Mouse (Mus musculus) Patski (cell line): ENCODE data around the gene Cntn5. TPM values are rescaled to one million over a fixed set of nuclear protein-coding genes. Genes with fewer than 3 reads are reported as not detected.
"Not testable (repeated sequence)": the region's sequence is repeated elsewhere in the genome, so short reads cannot be mapped to it uniquely, and the experiment has no call there.

ENCODE experiments used
- ATAC-seq: fragments of 100-300 bp; one replicate; pipeline ENCODE4 v1.8.0; 2021
- CTCF ChIA-PET: fragments of 350-600 bp; sonication (Branson Sonifier 250); formaldehyde crosslinking; loops from one replicate; lab custom pipeline; 2022; ENCODE audit warnings: inconsistent platforms; lab: Charles Lee
- POLR2A ChIA-PET: fragments of 350-600 bp; sonication (Branson Sonifier 250); formaldehyde crosslinking; loops from one replicate; lab custom pipeline; 2022; ENCODE audit warnings: antibody characterized with exemption, inconsistent platforms; lab: Charles Lee
- DNase-seq: peaks from one replicate; pipeline ENCODE4 v3.0.0-alpha.2; 2011; ENCODE audit warnings: low read depth, low spot score
- H3K27me3 ChIP-seq: fragments of 371-371 bp; one replicate; pipeline ENCODE4 v1.5.1; 2021
- CTCF ChIP-seq: fragments of 100-300 bp; IDR thresholded peaks from one replicate; pipeline ENCODE4 v1.5.1; 2021
- in situ Hi-C: fragments of 300-500 bp; cut with MboI; formaldehyde crosslinking; loops from 3 replicates; pipeline ENCODE4 v1.11.1; 2018; ENCODE audit warnings: low pct_unique_long_range_greater_than_20kb, mixed read lengths
- polyA plus RNA-seq: library from polyadenylated mRNA; unstranded; gene quantifications from one replicate; pipeline ENCODE4 v1.2.3, GENCODE M21; 2021

Gene Cntn5
- polyA plus RNA-seq, 1 experiment from 2014 or later = not detected

- ChIA-PET CTCF (no interaction called here), POLR2A (no interaction called here)
- H3K27me3 ChIP-seq = no peaks in the 10 kb centered on the region
- in situ Hi-C loops = no loop called here
- no peak for DNase-seq
- TF ChIP-seq CTCF = no peak
- no peak for ATAC-seq
Measured at GRCm38 (mm10) chr9:10657144-10657748, 247.3 kb downstream of the Cntn5 start.

GRCm38 (mm10) chr9:10650632-10651031 is 253.9 kb downstream of the Cntn5 start:
- DNase-seq = no peak
- ChIA-PET POLR2A (no interaction called here), CTCF (no interaction called here)
- H3K27me3 ChIP-seq = no peaks in the 10 kb centered on the region
- TF ChIP-seq CTCF = no peak
- no peak for ATAC-seq
- in situ Hi-C loops = no loop called here

- POLR2A ChIA-PET = no interaction called here
- H3K27me3 ChIP-seq = no peaks in the 10 kb centered on the region
- in situ Hi-C loops = no loop called here
- CTCF ChIA-PET = no interaction called here
- DNase-seq = no peak
- ATAC-seq = no peak
- TF ChIP-seq CTCF = no peak
Measured at GRCm38 (mm10) chr9:10645951-10646350, 258.6 kb downstream of the Cntn5 start.

- no peak for ATAC-seq
- in situ Hi-C loops = no loop called here
- no peak for DNase-seq
- POLR2A ChIA-PET = no interaction called here
- CTCF ChIA-PET = no interaction called here
- TF ChIP-seq CTCF = no peak
- no peaks in the 10 kb centered on the region for H3K27me3 ChIP-seq
Measured at GRCm38 (mm10) chr9:10645045-10645830, 259.3 kb downstream of the Cntn5 start.

- H3K27me3 ChIP-seq = no peaks in the 10 kb centered on the region
- POLR2A ChIA-PET = no interaction called here
- in situ Hi-C loops = no loop called here
- DNase-seq = no peak
- TF ChIP-seq CTCF = no peak
- CTCF ChIA-PET = no interaction called here
- no peak for ATAC-seq
Measured at GRCm38 (mm10) chr9:10618036-10618435, 286.5 kb downstream of the Cntn5 start.

GRCm38 (mm10) chr9:10575346-10576241 is 329.0 kb downstream of the Cntn5 start:
- no peak for TF ChIP-seq CTCF
- DNase-seq = no peak
- in situ Hi-C loops = no loop called here
- no peaks in the 10 kb centered on the region for H3K27me3 ChIP-seq
- ChIA-PET CTCF (no interaction called here), POLR2A (no interaction called here)
- no peak for ATAC-seq

- in situ Hi-C loops = no loop called here
- ChIA-PET CTCF (no interaction called here), POLR2A (no interaction called here)
- no peak for TF ChIP-seq CTCF
- ATAC-seq = no peak
- no peak for DNase-seq
- no peaks in the 10 kb centered on the region for H3K27me3 ChIP-seq
Measured at GRCm38 (mm10) chr9:10569830-10570229, 334.7 kb downstream of the Cntn5 start.

GRCm38 (mm10) chr9:10540877-10541276 is 363.7 kb downstream of the Cntn5 start:
- POLR2A ChIA-PET, H3K27me3 ChIP-seq, DNase-seq, in situ Hi-C loops, CTCF ChIA-PET, ATAC-seq: not testable (repeated sequence)

GRCm38 (mm10) chr9:10532248-10532647 is 372.3 kb downstream of the Cntn5 start:
- ATAC-seq (no peak), DNase-seq (no peak)
- TF ChIP-seq CTCF = no peak
- CTCF ChIA-PET = no interaction called here
- POLR2A ChIA-PET = interaction anchor here (0.7 kb wide), 1 partner anchor 224 kb away, joined by 4 read pairs; no protein-coding TSS in a partner anchor
- in situ Hi-C loops = no loop called here
- H3K27me3 ChIP-seq = peaks cover 6% of the 10 kb centered on the region

- no peak for TF ChIP-seq CTCF
- DNase-seq (no peak), ATAC-seq (no peak)
- CTCF ChIA-PET = no interaction called here
- in situ Hi-C loops = no loop called here
- peaks cover 6% of the 10 kb centered on the region for H3K27me3 ChIP-seq
- POLR2A ChIA-PET = no interaction called here
Measured at GRCm38 (mm10) chr9:10531087-10531486, 373.5 kb downstream of the Cntn5 start.
